Mouse (Mus musculus) intestine, embryonic 15.5 days (tissue): ENCODE data around the gene Tgfb2. TPM values are rescaled to one million over a fixed set of nuclear protein-coding genes. Genes with fewer than 3 reads are reported as not detected.

ENCODE experiments used
- ATAC-seq: fragments of 200-750 bp; cut with Nextera tagmentation; 2 replicates; pipeline ENCODE4 v1.8.0; 2017; ENCODE audit warnings: moderate TSS enrichment, moderate library complexity
- H3K27ac ChIP-seq: fragments of 300-500 bp; sonication (generic); 2 replicates; pipeline ENCODE4 v1.5.1; 2015; ENCODE audit warnings: mild to moderate bottlenecking, inconsistent platforms
- H3K27me3 ChIP-seq: fragments of 300-500 bp; sonication (generic); replicated peaks from 2 replicates; pipeline ENCODE4 v1.6.1; 2015; ENCODE audit warnings: inconsistent platforms
- H3K36me3 ChIP-seq: fragments of 300-500 bp; sonication (generic); 2 replicates; pipeline ENCODE4 v1.6.1; 2015; ENCODE audit warnings: inconsistent platforms
- H3K4me1 ChIP-seq: fragments of 300-500 bp; sonication (generic); replicated peaks from 2 replicates; pipeline ENCODE4 v1.6.1; 2015; ENCODE audit warnings: inconsistent platforms
- H3K4me2 ChIP-seq: fragments of 300-500 bp; sonication (generic); replicated peaks from 2 replicates; pipeline ENCODE4 v1.6.1; 2015; ENCODE audit warnings: mild to moderate bottlenecking, inconsistent platforms
- H3K4me3 ChIP-seq: fragments of 300-500 bp; sonication (generic); replicated peaks from 2 replicates; pipeline ENCODE4 v1.5.1; 2015; ENCODE audit warnings: inconsistent platforms
- H3K9ac ChIP-seq: fragments of 300-500 bp; sonication (generic); 2 replicates; pipeline ENCODE4 v1.6.1; 2015; ENCODE audit warnings: inconsistent platforms
- H3K9me3 ChIP-seq: fragments of 300-500 bp; sonication (generic); 2 replicates; pipeline ENCODE4 v1.6.1; 2016; ENCODE audit warnings: inconsistent platforms
- WGBS: fragments of 180-500 bp; shearing (Covaris S2); methylation state at CpG from one replicate; pipeline ENCODE4 v1.1.7; 2015; 5-methylcytosine and 5-hydroxymethylcytosine counted together
- polyA plus RNA-seq: library from polyadenylated mRNA; unstranded; fragments of >200 nt; fragmentation: Nextera tagmentation; extraction: Ambion mirVana; gene quantifications from 2 replicates; pipeline ENCODE4 v1.2.1, GENCODE M21; 2015

The Tgfb2 gene
- polyA plus RNA-seq, 1 experiment from 2014 or later: 18.5 TPM

DNA sequence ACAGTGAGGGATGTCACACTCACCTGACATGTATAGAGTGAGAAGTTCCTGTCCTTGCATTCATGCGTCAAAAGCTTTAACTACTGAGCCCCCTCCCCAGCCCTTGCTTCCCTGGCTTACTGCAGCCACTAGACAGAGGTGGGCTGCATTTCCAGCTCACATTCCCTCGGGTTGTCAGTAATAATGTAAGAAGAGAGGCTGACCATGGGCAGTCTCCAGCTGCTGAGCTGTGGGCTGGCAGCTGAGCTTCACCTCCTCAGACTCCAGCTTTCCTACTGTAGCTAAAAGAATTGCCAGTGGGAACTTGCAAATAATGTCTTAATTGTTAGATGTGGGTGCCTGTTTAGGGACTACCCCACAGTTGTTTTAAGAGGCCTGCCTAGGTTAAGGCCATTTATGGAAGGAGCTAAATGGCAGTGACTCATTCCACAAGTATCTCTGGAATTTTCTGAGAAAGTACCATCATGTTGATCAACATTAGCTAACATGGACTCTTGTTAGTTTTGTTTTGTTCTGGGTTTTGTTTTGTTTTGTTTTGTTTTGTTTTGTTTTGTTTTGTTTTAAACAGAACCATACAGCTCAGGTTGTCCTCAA, 120.1 kb downstream of the Tgfb2 start:
- H3K36me3 ChIP-seq: no peaks in the 10 kb centered on the region
- H3K27ac ChIP-seq: no peak overlapping the region
- H3K9me3 ChIP-seq: no peaks in the 10 kb centered on the region
- ATAC-seq: no peak
- no peaks in the 10 kb centered on the region for H3K4me1 ChIP-seq
- no peak overlapping the region for H3K9ac ChIP-seq
- H3K4me2 ChIP-seq: no peak overlapping the region
- no peaks in the 10 kb centered on the region for H3K27me3 ChIP-seq
- 55% methylated on average over 2 of the region's 2 CpGs for WGBS
- H3K4me3 ChIP-seq: no peak overlapping the region

DNA sequence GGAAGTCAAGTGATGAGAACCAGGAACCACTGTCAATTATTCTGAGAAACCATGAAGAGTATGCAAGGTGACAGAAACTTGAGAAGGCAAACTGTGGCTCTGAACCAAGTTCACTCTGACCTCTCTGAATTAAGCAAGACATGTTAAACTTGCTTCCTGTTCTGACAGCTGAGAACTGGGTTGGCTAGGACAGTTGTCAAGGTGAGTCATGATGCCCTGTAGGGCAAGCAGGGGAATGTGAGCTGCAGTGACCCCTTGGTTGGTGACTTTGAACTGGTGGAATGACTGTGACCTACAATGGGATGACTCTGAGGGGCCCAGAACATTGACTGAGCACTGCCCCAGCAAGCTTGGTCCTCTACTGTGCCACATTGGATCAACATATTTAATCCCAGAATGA, 121.9 kb downstream of the Tgfb2 start:
- H3K27me3 ChIP-seq: no peaks in the 10 kb centered on the region
- no peak overlapping the region for H3K9ac ChIP-seq
- ATAC-seq: no peak
- H3K4me3 ChIP-seq: no peak overlapping the region
- no peak overlapping the region for H3K4me2 ChIP-seq
- no peak overlapping the region for H3K27ac ChIP-seq
- H3K9me3 ChIP-seq: no peaks in the 10 kb centered on the region
- no peaks in the 10 kb centered on the region for H3K36me3 ChIP-seq
- no peaks in the 10 kb centered on the region for H3K4me1 ChIP-seq

DNA sequence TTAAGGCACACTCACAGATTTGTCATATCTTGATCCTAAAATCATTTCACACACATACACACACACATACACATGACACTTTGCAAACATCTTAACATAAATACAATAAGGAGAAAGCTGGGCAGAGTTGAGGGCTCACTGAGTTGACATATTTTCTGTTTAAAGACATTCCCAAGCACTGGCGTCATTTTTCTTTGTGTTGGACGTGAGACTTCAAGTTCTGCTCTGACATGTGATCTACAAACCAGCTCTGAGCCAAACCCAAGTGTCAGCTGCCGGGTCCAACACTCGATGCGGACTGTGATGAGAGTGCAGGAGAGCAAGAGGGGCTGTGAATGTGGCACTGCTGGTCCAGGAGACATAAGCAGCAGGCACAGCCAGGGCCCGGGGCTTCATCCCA, 123.7 kb downstream of the Tgfb2 start:
- Histone ChIP-seq H3K36me3 (no peaks in the 10 kb centered on the region), H3K9ac (no peak overlapping the region), H3K27me3 (no peaks in the 10 kb centered on the region), H3K9me3 (no peaks in the 10 kb centered on the region), H3K4me2 (no peak overlapping the region), H3K4me3 (no peak overlapping the region), H3K4me1 (no peaks in the 10 kb centered on the region), H3K27ac (no peak overlapping the region)
- 64% methylated on average over 6 of the region's 6 CpGs for WGBS
- no peak for ATAC-seq

DNA sequence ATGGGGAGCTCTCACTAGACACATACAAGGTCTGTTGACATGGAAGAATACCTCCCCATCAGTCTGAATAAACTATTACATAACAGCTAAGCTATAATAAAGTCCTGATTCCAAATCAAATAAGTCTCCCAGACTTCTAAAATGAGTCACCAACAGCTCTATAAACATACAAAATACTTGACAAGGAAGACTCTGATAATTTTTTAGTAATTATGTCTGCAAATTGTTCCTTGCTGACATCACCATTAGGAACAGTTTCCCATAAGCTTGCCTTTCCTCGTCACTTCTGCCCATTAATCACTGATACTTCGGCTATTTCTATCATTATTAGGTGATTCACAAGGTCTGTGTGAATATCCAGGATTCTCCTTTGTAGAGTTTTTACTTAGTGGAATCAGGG, 124.1 kb downstream of the Tgfb2 start:
- WGBS: 56% methylated on average over 2 of the region's 2 CpGs
- Histone ChIP-seq H3K27me3 (no peaks in the 10 kb centered on the region), H3K4me1 (no peaks in the 10 kb centered on the region), H3K36me3 (no peaks in the 10 kb centered on the region), H3K4me3 (no peak overlapping the region), H3K9me3 (no peaks in the 10 kb centered on the region), H3K9ac (no peak overlapping the region), H3K4me2 (no peak overlapping the region), H3K27ac (no peak overlapping the region)
- no peak for ATAC-seq

DNA sequence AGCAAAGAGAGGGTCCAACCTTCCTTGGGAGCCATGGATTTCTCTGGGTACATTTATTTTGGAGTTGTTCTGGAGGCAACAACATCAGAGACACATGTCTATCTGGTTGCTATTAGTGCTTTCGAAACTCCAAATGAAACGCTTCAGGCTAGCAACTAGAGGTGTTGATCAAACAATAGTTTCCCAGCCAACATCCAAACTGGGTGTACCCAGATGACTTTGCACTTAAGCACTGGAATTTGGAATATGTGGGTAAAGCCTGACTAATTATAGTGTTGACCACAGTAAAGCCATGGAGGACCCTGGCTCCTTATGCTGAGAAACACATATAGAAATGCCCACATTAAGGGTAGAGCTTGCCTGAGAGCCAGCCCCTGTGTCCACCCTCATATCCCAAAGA, 124.7 kb downstream of the Tgfb2 start:
- H3K27ac ChIP-seq: no peak overlapping the region
- H3K9ac ChIP-seq: no peak overlapping the region
- H3K4me3 ChIP-seq: no peak overlapping the region
- H3K27me3 ChIP-seq: no peaks in the 10 kb centered on the region
- H3K4me2 ChIP-seq: no peak overlapping the region
- H3K4me1 ChIP-seq: no peaks in the 10 kb centered on the region
- WGBS: 77% methylated on average over 2 of the region's 2 CpGs
- no peak for ATAC-seq
- H3K36me3 ChIP-seq: no peaks in the 10 kb centered on the region
- no peaks in the 10 kb centered on the region for H3K9me3 ChIP-seq

DNA sequence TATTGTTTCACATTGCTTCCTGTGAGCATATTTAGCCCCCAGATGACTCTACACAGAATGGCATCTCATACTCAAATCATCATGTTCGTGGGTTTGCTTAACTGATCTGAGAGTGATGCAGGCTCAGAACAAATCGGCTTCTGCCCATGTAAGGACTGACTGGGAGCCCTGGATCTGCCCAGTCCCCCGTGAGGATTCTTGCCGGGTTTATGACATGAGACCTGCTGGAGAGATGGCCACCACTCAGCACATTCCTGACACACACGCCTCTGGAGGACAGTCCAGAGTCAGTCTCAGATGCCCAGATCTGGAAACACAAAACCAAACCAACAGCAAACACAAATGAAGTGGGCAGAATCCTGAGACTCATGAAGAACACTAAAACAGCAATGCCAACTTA, 128.5 kb downstream of the Tgfb2 start:
- ATAC-seq: no peak
- no peak overlapping the region for H3K27ac ChIP-seq
- no peaks in the 10 kb centered on the region for H3K4me1 ChIP-seq
- no peaks in the 10 kb centered on the region for H3K36me3 ChIP-seq
- H3K4me3 ChIP-seq: no peak overlapping the region
- H3K9me3 ChIP-seq: no peaks in the 10 kb centered on the region
- H3K9ac ChIP-seq: no peak overlapping the region
- no peak overlapping the region for H3K4me2 ChIP-seq
- 72% methylated on average over 5 of the region's 5 CpGs for WGBS
- H3K27me3 ChIP-seq: no peaks in the 10 kb centered on the region

DNA sequence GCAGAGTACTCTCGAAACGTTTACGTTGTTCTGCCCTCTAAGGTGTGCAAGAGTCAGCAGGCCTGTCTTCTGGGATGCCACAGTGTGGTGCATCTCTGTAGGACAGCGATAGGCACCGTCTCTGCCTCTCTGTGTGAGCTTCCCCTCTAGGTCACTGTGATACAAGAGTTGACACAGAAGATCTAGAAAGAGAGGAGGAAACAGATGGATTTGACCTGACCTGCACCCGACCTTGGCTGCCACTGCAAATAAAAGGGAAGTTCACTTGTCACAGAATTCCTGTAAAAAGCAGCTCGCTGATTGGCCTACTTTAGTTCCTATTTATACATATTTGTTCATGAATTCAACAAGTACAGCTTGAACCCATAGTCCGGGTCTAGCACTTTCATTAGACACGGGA, 130.2 kb downstream of the Tgfb2 start:
- H3K27ac ChIP-seq: no peak overlapping the region
- H3K9me3 ChIP-seq: no peaks in the 10 kb centered on the region
- no peak overlapping the region for H3K9ac ChIP-seq
- no peak overlapping the region for H3K4me3 ChIP-seq
- no peaks in the 10 kb centered on the region for H3K4me1 ChIP-seq
- H3K36me3 ChIP-seq: no peaks in the 10 kb centered on the region
- H3K27me3 ChIP-seq: no peaks in the 10 kb centered on the region
- 62% methylated on average over 9 of the region's 9 CpGs for WGBS
- no peak for ATAC-seq
- no peak overlapping the region for H3K4me2 ChIP-seq

DNA sequence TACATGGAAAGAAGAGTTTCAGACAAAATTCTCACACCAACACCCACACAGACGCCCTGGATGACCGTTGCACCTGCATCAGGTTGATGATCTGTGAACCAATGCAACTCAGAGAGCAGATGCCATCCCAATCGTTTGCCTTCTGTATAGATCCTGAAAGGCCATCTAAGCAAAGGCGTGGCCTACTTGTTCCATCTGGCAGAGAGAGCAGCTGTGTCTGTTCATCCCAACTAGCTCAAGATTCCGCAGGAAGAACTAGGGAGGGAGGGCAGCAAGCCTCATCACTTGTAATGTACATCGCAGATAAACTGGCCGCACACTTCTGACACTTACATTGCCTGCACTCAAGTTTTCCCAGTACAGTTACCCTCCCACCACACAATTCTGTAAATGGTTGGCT, 130.7 kb downstream of the Tgfb2 start:
- H3K27ac ChIP-seq: no peak overlapping the region
- 72% methylated on average over 7 of the region's 7 CpGs for WGBS
- no peaks in the 10 kb centered on the region for H3K27me3 ChIP-seq
- no peak overlapping the region for H3K9ac ChIP-seq
- H3K36me3 ChIP-seq: no peaks in the 10 kb centered on the region
- no peak for ATAC-seq
- no peak overlapping the region for H3K4me2 ChIP-seq
- H3K9me3 ChIP-seq: no peaks in the 10 kb centered on the region
- H3K4me3 ChIP-seq: no peak overlapping the region
- no peaks in the 10 kb centered on the region for H3K4me1 ChIP-seq

Other genes with a start within 250 kb of the Tgfb2 start
- gene Rrp15, start 43.4 kb upstream of the Tgfb2 start, polyA plus RNA-seq: 66.2 and 69.9 TPM in 2 replicates